Mouse (Mus musculus): ENCODE results near the gene Calr4. TPM values are rescaled to one million over a fixed set of nuclear protein-coding genes. Genes with fewer than 3 reads are reported as not detected.

Calr4 gene
- total RNA-seq (2017): not detected in 3 replicates

DNA sequence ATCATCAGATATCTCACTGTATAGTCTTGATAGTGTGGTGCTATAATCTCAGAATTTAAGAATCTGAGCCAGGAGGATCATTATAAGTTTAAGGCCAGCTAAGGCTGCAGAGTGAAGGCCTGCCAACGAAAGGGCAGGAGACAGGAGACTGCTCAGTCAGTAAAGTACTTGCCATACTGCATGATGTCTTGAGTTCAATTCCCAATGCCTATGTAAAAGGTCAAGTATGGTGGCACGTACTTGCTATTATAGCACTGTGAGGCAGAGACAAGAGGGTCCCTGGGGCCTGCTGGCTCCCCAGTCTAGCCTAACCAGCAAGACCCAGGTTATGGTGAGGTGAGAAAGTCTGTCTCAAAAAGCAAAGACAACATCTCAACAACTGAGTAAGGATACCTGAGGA is at the start of gene Calr4:
Calr4 (plus strand) TSS at position 301 of the 400 bp plus-strand sequence.
- no peak for ATAC-seq (replicated peaks; ENCODE audit: insufficient number of reproducible peaks, low FRiP score, low TSS enrichment, poor library complexity, severe bottlenecking)

DNA sequence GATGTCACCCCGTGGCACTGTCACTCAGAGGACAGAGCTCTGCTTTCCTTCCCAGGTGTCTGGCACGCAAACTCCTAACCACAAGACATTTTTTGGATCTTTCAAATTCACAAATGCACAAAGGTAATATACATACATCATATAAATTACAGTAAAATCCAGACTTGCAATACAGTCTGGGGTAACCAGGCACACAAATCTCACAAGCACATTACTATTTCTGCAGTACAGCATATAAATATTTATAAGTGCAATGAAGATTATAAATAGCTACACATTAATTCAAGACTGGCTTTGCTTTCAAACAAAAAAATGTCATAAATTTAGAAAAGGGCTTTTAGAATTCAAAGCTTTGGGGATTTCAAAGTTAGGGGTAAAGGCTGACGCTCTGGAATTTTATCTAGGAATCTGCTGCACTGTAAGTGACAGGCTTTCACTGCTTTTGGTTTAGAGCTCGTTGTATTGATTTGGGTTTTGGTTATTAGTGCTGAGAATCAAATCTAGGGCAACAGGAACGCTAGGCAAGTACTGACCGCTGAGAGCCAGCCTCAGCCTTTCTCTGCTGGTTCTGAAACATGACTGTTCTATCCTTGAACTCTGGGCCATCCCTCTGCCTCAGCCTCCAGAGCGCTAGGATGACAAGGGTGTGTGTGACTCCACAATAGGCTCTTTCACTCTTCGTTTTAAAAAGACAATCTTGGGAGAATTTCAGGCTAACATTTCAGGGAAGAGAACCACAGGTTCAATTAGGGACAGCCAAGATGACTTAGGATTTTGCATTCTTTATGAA is 48.5 kb upstream of the Calr4 start:
- no peak for ATAC-seq (replicated peaks; ENCODE audit: insufficient number of reproducible peaks, low FRiP score, low TSS enrichment, poor library complexity, severe bottlenecking)

DNA sequence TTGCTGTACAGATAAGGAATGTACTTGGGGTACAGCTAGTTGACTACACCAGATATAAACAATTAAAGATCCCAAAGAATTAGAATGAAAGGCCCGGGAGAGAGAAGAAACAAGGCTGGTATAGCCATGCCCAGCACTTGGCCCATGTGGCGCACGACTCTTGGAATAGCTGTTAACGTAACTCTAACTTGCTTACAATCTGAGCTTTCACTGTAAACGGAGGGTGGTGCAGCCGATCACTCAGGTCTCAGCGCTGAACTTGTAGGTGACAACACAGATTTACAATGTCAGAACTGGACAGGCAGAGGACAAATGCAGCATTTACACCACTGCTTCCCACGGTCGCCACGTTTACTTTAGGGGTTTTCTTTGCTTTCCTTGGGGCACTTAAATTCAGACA is 42.7 kb upstream of the Calr4 start:
- no peak for ATAC-seq (replicated peaks; ENCODE audit: insufficient number of reproducible peaks, low FRiP score, low TSS enrichment, poor library complexity, severe bottlenecking)

DNA sequence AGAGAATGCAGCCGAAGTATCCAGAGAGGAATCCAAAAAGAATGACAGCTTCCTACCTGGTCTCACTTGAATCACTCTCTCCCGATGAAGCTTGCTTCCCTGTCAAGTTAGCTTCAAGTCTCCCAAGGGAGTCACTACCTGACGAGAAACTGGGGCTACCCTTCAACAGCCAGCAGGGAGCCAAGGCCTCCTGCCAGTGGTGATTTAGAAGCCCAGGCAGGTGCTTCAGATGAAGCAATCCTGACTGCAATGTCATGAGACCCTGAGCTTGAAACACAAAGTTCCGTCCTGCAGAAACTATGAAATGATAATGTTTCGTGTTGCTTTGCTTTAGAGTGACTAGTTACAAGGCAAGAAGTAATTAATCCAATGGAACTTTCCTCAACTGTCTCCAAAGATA is 40.4 kb upstream of the Calr4 start:
- no peak for ATAC-seq (replicated peaks; ENCODE audit: insufficient number of reproducible peaks, low FRiP score, low TSS enrichment, poor library complexity, severe bottlenecking)

DNA sequence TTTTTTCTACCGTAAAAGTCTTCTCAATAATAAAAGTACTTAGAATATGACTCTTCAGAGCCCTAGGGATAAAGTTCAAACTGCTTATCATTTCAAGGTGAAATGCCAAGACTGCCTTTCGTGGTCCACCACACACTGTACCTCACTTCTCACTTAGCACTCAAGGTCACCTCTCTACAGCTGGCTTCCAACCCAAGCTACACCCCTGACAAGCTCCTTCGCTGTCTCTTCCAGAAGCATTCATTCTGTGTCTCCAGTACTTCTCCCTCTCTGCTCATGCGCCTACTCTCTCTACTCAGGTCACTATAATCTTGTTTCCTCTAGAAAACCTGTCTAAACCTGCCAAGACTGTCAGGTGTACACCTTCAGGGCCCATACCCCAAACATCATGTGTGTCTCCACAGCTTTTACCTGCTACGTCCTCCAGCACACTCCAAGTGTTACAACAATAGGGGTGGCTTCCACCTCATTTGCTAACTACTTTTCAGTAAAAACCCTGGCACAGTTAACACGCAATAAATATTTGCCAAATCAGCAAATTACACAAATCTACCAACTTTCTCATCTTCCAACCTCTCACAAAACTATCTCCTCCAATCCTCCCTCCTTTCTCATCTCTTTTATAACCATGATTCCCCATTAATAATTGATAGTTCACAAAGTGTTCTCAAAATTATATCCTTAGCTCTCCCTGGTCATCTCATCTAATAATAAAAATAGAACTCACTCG is 38.2 kb upstream of the Calr4 start:
- no peak for ATAC-seq (replicated peaks; ENCODE audit: insufficient number of reproducible peaks, low FRiP score, low TSS enrichment, poor library complexity, severe bottlenecking)

DNA sequence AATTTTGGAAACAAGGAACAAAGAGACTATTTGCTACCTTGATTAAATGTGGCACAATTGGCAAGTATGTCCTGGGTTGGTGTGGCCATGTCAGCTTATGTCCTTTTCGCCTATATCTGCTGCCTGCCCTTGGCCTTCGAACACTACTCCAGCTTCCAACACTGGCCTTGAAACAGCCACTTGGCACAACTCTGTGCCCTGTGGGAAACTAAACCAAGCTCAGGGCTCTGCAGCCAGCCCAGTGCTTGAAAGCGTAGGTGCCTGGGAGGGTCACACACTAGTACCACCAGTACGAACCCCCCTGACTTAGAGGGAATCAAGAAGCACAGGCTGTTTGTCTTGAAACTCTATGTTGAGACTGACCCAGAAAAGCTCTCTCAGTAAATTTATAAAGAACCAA is 35.2 kb upstream of the Calr4 start:
- ATAC-seq (replicated peaks; ENCODE audit: insufficient number of reproducible peaks, low FRiP score, low TSS enrichment, poor library complexity, severe bottlenecking): no peak

DNA sequence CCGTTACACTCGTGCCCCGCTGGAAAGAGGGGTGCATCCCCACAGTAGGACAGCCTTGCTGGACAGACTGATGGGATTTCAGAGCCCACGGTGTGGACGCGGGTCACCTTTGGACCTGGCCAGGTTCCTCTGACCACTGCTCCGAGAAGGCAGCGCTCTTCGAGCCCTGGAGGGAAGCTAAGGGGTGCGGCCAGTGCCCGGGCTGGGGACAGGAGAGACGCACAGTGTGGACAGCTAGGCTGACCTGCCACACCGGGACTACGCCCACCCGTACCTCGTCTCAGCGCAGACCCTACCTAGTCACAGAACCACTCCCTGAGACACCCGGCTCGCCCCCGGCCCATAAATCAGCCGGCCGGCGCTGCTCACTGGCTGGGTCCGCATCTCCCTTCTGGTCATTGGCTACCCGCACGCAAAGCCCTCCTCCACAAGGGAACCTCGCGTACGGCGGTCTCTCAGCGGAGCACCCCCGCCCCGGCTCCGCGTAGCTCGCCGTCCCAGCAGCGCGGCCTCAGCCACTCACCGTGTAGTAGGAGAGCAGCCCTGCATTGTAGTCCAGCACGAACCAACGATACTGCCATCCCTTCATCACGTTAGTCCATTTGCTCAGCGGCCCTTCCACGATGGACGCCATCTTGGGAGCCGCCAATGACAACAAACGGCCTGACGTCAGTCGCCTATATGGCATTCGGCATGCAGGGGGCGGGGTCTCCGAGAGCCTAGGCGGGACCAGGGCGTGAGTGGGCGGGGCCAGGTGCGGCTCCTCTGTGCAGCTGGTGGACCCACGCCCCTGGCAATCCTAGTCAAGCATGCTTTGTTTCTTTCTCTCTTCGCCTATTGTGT is 32.5 kb upstream of the Calr4 start, which contains the start of gene Osbpl9:
Osbpl9 (minus strand) TSS at position 691 of the 843 bp plus-strand sequence.
- ATAC-seq (replicated peaks; ENCODE audit: insufficient number of reproducible peaks, low FRiP score, low TSS enrichment, poor library complexity, severe bottlenecking): peak; percentile 95

DNA sequence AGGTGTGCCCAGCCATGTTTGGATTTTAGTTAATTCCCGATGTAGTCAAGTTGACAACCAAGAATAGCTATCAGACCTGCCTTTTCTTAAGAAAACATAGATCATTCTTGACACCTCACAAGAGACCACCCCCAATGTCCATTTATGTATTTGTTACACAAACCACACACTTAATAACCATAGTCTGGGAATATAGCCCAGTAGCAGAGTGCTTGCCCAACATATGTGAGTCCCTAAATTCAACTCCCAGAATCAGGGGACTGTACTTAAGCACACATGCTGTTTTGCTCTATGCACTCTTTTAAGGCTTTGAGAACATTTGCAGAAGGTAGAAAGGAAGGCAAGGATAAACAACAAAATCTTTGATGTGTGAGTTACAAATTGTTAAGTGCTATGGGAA is 30.4 kb upstream of the Calr4 start:
- ATAC-seq (replicated peaks; ENCODE audit: insufficient number of reproducible peaks, low FRiP score, low TSS enrichment, poor library complexity, severe bottlenecking): no peak

DNA sequence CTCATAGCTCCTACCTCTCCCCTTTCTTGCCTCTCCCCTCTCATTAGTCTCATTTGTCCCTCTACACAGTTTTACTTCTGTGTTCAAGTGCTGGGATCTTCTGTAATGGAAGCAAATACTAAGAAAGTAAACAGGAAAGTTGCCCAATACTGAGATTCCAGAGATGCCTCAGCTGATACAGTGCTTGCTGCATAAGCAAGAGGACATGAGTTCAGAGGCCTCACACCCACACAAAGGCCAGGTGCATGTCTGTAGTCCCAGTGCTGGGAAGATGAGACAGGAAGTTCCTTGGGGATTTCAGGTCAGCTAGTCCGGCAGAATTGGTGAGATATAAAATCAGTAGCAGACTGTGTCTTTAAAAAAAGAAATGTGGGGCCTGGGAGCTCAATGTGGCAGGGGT is 29.9 kb upstream of the Calr4 start:
- ATAC-seq (replicated peaks; ENCODE audit: insufficient number of reproducible peaks, low FRiP score, low TSS enrichment, poor library complexity, severe bottlenecking): no peak

DNA sequence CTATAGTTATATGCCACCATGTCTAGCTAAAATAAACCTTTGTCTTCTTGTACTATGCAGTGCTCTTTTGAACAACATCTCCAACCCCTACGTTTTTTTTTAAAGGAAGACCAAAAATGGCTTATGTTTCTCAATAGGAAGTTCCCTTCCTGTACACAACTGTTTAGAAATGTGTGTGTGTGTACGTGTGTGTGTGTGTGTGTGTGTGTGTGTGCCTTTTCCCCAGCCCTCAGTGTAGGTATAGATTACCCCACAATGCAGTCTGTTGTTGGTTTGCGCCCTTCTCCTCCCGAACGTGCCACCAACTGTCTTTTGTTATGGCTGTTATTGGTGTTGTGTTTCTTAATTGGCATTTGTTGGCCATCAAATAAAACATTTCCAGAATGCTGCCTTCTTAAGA is 26.8 kb upstream of the Calr4 start:
- ATAC-seq (replicated peaks; ENCODE audit: insufficient number of reproducible peaks, low FRiP score, low TSS enrichment, poor library complexity, severe bottlenecking): no peak

DNA sequence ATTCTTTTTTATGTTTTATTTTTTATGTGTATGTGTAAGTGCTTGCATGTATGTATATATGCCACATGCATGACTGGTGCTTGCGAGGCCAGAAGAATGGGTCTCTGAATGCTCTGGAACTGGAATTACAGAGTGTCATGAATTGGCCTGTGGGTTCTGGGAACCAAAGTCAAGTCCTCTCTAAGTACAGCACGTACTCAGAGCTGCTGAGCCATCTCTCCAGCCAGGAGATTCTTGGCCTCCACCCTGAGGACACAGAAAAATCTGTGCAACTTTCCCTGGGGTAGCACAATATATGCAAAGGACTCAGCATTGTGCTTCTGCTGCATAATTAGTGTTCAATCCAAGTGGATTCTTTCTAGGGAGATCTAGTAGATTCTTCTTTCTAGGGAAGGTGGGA is 24.0 kb upstream of the Calr4 start:
- no peak for ATAC-seq (replicated peaks; ENCODE audit: insufficient number of reproducible peaks, low FRiP score, low TSS enrichment, poor library complexity, severe bottlenecking)

DNA sequence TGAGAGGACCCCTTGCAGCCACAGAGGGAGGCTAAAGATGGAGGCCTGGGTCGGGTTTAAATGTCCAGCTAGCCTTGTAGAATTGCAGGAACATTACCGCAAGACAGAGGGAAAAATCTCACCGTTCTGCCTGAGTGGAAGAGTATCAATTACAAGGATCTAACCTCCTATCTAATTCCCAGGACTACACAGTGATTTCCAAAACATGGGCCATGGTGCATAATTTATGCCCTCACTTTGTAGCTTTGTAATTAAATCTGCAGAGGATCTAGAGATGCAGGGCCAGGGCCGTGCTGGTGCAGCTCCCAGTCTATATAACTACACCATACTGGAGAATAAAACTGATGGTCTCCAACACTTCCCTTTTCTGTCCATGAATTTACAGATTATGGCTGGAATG is 23.4 kb upstream of the Calr4 start:
- ATAC-seq (replicated peaks; ENCODE audit: insufficient number of reproducible peaks, low FRiP score, low TSS enrichment, poor library complexity, severe bottlenecking): no peak

DNA sequence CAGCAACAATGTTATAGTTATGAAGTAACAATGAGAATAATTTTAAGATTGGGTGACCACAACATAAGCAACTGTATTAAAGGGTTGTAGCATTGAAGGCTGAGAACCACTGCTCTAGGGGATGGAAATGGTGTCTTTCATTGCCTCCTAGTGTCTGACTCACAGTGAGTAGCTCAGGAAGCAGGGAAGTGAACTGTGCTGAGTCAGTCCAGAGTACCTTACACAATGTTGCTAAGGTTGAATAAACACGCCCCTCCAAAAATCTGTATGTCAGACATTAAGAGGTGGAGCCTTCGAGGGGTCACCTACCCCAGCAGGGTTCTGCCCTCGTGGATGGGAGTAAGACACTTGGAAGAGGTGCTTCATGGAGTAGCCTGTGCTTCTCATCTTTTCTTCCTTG is 20.3 kb upstream of the Calr4 start:
- peak; percentile 60; the same call in 1 of the 2 replicates for ATAC-seq (replicated peaks; ENCODE audit: insufficient number of reproducible peaks, low FRiP score, low TSS enrichment, poor library complexity, severe bottlenecking)

DNA sequence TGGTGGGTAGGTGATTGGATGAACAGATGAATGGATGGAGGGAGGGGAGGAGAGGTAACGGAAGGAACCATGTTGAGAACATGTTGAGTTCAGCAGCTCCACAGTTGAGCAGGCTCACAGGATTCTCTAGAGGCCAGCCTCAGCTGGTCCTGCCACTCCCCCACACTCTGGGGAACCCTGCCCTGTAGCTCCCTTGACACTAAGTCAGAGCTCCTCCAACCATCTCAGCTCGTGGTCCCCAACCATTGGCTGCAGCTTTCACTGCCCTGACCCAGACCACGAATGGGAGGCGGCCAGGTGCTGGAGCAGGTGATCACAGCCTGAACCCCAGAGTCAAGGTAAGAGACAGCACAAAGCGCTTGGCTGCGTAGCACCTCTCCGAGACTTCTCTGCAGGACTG is 16.3 kb upstream of the Calr4 start:
- no peak for ATAC-seq (replicated peaks; ENCODE audit: insufficient number of reproducible peaks, low FRiP score, low TSS enrichment, poor library complexity, severe bottlenecking)

DNA sequence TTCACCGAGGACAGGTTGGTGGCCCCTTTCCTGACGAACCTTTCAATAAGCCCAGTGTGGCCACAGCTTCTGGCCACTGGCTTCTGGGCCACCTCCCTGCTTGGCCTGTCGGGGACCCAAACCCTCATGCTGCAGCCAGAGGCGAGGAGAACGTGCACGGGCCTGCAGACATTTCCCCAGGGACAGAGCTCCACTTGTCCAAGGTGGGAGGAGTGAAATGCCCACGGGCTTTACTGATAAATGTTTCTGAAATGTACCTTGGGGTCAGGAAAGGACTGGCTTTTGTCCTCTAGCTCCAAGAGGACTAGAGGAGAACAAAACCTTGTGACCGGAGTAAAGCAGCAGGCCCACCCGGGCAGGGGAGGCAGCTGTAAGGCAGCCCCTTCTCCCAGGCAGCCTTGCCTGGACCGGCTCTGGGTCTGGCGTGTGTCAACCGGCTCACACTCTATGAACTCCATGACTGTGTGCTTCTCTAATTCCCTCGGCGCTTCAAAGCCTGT is 13.8 kb upstream of the Calr4 start:
- ATAC-seq (replicated peaks; ENCODE audit: insufficient number of reproducible peaks, low FRiP score, low TSS enrichment, poor library complexity, severe bottlenecking): no peak

DNA sequence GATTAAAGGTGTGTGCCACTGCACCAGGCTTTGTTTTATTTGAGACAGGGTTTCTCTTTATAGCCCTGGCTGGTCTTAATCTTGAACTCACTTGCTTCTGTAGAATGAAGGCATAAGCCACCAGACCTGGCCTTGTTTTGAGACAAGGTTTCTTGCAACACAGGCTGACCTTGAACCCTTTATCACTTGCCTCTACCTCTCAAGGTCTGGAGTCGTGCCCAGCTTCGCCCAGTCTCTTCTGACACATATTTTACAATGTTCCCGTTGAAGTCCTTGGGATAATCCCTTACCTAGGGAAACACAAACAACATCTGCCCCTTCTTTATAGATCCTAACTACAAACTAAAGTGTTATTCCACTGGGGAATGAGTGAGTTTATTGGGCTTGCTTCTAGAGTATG is 12.3 kb upstream of the Calr4 start:
- ATAC-seq (replicated peaks; ENCODE audit: insufficient number of reproducible peaks, low FRiP score, low TSS enrichment, poor library complexity, severe bottlenecking): no peak

DNA sequence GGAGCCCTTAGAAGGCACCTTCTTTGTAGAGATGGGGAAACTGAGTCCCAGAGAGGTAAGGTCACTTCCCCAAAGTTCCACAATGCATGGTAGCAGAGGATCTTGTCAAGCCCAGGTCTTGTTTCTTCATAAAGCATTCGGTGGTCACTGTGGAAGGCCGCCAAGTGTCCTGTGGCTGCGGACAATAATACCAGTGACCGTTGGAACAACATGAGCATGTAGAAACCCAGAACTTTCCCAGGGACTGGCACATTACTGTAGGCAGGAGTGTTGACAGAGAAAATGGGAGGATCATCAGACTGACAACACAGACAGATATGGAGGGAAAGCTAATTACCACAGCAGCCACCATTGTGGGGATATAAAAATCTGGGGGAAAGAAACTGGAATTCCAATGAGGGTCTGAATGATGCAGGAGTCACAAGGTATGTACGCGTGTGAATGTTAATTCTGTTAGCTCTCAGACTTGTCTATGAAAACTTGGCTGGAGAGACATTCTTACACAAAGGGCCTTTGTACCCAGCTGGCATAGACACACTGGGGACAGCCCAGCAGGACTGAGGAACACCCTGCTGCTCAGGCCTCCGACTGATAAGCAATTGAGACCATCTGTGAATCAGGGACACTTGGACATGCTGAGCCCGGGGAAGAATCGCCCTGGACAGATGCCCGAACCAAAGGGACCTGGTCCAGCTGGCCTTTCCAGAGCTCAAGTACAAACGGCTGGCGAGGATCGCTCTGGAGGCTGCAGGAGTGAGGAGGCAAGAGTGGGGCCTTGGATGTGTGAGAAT is 9.3 kb upstream of the Calr4 start:
- ATAC-seq (replicated peaks; ENCODE audit: insufficient number of reproducible peaks, low FRiP score, low TSS enrichment, poor library complexity, severe bottlenecking): no peak

DNA sequence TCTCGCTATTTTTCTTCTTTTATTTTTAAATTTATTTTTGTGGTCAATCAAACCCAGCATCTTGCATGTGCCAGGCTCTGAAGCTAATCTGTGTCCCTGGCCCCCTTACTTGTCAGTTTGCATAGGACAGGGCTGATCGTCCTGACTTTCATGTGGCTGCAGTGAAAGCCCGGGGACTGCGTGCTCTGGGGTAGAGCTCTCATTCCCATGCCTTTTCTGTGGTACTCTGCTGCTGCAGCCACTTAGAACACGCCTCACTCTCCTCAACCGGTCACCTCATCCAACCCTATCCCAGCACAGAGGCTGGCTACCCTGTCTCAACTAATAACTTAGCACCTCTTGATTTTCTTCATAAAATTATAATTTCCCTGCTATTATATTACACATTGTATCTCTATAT is 8.7 kb upstream of the Calr4 start:
- ATAC-seq (replicated peaks; ENCODE audit: insufficient number of reproducible peaks, low FRiP score, low TSS enrichment, poor library complexity, severe bottlenecking): no peak

Measured in monocyte, adult 5-6 weeks (primary cell).